Mouse (Mus musculus): ENCODE results near the gene Ankrd65.
"Not testable (repeated sequence)": the region's sequence is repeated elsewhere in the genome, so short reads cannot be mapped to it uniquely, and the experiment has no call there.

The Ankrd65 gene

GRCm38 (mm10) chr4:155774971-155775740 is 15.1 kb upstream of the Ankrd65 start:
- no peak for DNase-seq (ENCODE audit: low read depth in 2 of 2, low spot score in 2 of 2)

DNA sequence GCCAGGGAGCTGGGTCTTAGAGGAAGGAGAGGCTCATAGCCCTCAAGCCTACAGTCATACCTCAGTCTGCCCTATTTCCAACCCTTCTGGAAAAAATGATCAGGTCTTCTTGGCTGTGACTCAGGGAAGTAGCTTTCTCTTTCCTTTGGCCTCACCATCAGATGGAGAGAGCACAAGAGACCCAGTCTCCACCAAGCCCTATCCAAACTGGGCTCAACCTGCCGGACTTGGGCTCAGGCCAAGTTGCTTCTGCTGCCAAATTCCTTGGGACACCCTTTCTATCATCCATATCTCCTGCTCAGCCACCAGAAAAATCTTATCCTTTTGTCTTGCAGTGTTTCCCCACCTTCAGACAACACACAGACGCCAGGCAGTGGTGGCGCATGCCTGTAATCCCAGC is 14.4 kb upstream of the Ankrd65 start:
- DNase-seq (ENCODE audit: low read depth in 2 of 2, low spot score in 2 of 2), result no peak

DNA sequence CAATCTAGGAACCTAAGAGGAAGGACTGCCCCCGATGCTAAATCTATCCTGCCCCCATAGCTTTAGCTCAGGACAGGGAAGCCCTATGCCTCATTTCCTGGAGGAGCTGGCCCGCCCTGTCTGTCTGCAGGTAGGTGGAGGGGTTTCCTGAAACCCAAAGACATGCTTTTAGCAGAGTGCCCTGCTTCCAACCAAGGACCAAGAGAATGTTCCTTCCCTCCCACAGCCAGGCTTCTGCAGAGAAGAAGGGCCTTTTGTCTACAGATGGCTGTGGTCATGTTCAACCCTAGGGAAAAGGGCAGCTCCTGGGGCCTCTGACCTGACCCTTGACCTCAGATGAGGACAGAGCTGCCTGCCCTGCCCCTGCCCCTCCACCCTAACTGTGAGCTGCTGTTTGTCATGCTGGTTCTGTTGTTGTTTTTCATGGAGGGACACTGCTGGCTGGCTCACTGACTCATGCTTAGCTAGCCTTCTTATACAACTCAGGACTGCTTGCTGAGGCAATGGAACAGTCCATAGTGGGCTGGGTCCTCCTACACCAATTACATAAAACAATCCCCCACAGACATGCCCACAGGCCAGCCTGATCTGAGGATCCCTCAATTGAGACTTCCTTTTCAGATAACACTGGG is 13.4 kb upstream of the Ankrd65 start:
- no peak for DNase-seq (ENCODE audit: low read depth in 2 of 2, low spot score in 2 of 2)

DNA sequence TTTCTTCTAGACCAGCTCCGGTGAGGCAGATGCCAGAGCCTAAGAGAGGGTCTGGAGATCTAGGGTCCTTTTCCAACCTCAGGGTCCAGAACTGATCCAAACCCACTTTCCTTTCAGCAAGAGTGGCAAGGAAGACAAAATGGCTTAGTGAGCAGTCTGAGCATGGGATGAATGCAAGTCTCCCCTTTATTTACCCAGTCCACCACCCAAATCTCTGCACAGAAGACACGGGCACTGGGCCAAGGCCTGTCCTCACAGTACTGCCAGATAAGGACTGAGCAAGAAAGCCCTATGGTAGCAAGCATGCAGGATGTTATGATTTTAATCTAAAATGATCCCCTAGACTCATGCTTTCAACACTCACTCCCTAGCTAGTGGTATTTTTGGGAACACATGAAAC is 12.4 kb upstream of the Ankrd65 start:
- DNase-seq (ENCODE audit: low read depth in 2 of 2, low spot score in 2 of 2), result no peak

GRCm38 (mm10) chr4:155779498-155779897 is 10.7 kb upstream of the Ankrd65 start:
- no peak for DNase-seq (ENCODE audit: low read depth in 2 of 2, low spot score in 2 of 2)

DNA sequence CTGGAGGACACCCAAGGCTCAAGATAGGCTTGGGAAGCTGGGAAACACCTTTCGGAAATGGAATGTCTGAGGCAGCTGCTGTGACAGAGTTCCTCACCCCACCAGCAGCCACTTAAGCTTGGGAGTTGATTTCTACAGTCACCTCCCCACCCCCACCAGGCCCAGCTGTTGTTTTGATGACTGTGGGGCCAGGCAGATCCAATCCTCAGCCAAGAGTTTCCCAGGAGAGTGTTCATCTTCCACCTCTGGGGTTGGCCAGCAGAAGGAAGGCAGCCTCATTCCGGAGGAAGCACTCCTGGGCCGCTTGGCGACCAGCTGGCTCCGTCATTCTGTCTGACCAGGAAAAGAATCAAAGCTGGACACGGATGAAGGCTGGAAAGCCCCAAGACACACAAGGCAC is 9.3 kb upstream of the Ankrd65 start:
- no peak for DNase-seq (ENCODE audit: low read depth in 2 of 2, low spot score in 2 of 2)

DNA sequence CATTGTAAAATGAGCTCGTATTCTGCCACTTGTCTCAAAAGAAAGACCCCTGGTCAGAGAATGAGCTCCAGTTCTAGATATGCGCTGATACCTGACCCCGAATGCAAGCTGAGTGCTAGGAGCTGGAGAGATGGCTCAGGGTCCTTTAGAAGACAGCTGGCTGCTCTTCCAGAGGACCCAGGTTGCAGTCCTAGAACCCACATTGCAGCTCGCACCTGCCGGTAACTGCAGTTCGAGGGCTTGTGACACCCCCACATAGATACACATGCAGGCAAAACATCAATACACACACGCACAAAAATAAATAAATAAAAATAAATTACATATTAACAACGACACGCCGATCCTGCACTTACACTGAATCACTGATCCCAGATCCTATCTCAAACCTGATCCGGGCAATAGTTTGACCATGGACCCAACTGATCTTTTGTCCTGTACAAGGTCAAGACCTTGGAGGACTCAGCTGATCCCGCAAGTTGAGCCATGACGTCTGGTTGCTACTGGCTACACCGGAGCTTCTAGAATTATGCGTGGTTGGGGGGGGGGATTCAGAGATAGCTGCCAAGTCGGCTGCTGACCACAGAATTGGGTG is 6.7 kb upstream of the Ankrd65 start:
- DNase-seq (ENCODE audit: low read depth in 2 of 2, low spot score in 2 of 2), result no peak

GRCm38 (mm10) chr4:155784081-155784701 is 6.0 kb upstream of the Ankrd65 start:
- DNase-seq (ENCODE audit: low read depth in 2 of 2, low spot score in 2 of 2), result peak; percentile 50 to 66

DNA sequence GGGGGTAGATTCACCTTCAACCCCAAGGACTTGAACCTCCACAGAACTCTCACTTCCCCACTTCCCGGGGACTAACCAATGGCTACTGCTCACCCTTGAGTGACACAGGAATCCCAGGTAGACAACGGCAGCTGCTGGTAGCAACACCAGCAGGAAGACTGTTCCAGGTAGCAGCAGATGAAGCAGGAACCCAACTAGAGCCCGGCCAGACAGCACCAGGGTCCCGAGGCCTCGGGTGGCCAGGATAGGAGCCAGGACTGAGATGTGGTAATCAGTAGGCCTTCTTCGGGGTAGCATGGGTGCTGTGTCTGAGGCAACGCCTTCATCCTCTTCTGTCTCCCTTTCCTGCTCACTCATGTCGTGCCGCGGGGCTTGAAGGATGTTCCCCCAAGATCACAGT is 5.0 kb upstream of the Ankrd65 start:
- DNase-seq (ENCODE audit: low read depth in 2 of 2, low spot score in 2 of 2), result no peak

DNA sequence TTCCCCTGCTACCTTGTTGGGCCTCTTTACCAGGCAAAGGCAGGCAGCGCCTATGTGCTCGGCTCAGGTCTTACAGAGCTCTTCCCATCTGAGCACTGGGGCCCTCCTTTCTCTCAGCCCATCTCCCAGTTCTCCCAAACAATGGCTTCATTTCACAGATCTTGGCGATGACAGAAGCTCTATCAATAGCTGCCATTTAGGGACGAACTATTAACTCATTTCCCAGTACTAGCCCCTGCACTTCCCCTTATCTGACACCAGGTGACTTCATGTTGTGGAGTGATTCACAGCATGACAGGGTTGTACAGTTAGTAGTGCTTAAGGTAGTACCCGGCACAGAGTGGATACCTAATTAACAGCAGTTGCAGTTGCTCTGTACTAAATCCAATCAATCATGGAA is 4.4 kb upstream of the Ankrd65 start, which contains the start of gene Tmem88b:
Tmem88b (minus strand) TSS at position 56 of the 400 bp plus-strand sequence.
- DNase-seq (ENCODE audit: low read depth in 2 of 2, low spot score in 2 of 2), result no peak

- DNase-seq (ENCODE audit: low read depth in 2 of 2, low spot score in 2 of 2), result no peak
Measured at GRCm38 (mm10) chr4:155788300-155788699, 1.9 kb upstream of the Ankrd65 start.

- DNase-seq (ENCODE audit: low read depth in 2 of 2, low spot score in 2 of 2), result not testable (repeated sequence)
Measured at GRCm38 (mm10) chr4:155788833-155789232, 1.4 kb upstream of the Ankrd65 start.

GRCm38 (mm10) chr4:155790650-155791161 is 467 bp downstream of the Ankrd65 start:
- no peak for DNase-seq (ENCODE audit: low read depth in 2 of 2, low spot score in 2 of 2)

DNA sequence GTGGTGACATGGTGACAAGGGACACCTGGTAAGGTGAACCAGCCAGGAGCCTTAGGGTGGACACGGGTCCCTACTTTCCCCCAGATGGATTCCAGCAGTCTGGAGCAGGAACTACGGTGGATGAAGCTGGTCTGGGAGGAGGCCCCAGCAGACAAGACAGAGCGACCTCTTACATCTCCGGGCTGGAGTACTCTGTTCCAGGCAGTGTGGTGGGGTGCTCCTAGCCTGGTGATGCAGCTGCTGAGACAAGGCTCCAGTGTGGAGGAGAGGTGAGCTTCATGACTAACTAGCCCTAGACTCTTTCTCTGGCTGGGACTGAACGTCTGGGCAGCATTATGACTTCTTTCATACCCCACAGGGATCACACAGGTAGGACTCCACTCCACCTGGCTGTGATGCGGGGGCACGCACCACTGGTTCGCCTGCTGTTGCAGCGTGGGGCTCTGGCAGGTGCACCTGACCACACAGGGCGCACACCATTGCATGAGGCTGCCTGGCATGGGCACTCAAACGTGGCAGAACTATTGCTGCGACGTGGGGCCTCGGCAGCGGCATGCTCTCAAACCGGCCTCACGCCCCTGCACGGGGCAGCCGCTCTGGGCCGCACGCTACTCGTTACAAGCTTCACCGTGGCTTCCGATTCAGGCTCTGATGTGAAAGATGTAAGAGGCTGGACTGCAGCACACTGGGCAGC is 1.1 kb downstream of the Ankrd65 start:
- DNase-seq (ENCODE audit: low read depth in 2 of 2, low spot score in 2 of 2), result no peak

- no peak for DNase-seq (ENCODE audit: low read depth in 2 of 2, low spot score in 2 of 2)
Measured at GRCm38 (mm10) chr4:155793730-155794129, 3.5 kb downstream of the Ankrd65 start.

DNA sequence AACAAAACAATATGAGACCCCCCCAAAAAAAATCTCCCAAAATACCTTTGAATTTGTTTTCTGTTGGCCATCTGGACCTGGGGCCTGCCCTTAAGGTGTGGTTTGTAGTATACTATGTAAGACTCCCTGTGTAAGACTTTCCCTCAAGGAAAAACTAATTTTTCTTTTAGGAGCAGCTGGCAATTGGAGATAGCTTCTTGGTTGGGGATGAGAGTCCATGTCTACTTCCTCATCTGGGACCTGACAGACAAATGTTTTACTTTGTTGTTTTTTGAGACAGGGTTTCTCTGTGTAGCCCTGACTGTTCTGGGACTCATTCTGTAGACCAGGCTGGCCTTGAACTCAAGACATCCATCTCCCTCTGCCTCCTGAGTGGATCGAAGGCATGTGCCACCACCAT is 11.8 kb downstream of the Ankrd65 start:
- no peak for DNase-seq (ENCODE audit: low read depth in 2 of 2, low spot score in 2 of 2)

- DNase-seq (ENCODE audit: low read depth in 2 of 2, low spot score in 2 of 2), result peak in 1 of 2 experiments; percentile 28
Measured at GRCm38 (mm10) chr4:155802741-155803339, 12.6 kb downstream of the Ankrd65 start, which contains the start of gene Mrpl20. Gene Mrpl20, plus strand, starts transcription at chr4:155802878.

DNA sequence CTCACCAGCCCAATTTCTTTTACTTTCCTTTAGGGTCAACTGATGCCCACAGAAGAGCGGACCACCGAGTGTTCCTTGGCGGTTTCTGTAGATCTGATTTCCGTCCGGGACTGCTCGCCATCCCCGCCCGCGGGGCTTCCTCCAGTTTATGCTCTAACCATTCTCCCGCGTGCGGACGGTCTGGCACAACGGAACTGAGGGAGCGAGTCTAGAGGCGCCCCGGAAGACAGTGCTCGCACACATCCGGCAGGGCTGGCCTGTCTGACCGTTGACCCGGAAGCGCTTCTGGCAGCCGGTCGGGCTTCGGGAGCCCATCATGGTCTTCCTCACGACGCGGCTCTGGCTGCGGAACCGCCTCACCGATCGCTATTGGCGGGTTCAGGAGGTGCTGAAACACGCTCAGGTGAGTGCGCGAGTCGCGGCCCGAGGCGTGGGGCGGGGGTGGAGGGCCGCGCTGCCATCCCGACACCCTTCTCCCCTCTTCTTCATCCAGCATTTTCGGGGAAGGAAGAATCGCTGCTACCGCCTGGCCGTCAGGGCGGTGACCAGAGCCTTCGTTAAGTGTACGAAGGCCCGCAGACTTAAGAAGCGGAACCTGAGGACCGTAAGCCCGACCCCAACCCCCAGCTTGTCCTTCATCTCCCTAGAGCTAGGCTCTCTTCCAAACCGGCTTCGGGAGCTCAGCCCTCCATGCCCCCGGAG is 13.3 kb downstream of the Ankrd65 start:
- DNase-seq (ENCODE audit: low read depth in 2 of 2, low spot score in 2 of 2), result peak; percentile 95

GRCm38 (mm10) chr4:155807841-155808240 is 17.6 kb downstream of the Ankrd65 start:
- DNase-seq (ENCODE audit: low read depth in 2 of 2, low spot score in 2 of 2), result no peak
